Mouse (Mus musculus): Measurements from ENCODE around the gene Spata46.
A peak's percentile ranks its signal among the peaks of the same experiment; 100 is the strongest.

Spata46 gene

DNA sequence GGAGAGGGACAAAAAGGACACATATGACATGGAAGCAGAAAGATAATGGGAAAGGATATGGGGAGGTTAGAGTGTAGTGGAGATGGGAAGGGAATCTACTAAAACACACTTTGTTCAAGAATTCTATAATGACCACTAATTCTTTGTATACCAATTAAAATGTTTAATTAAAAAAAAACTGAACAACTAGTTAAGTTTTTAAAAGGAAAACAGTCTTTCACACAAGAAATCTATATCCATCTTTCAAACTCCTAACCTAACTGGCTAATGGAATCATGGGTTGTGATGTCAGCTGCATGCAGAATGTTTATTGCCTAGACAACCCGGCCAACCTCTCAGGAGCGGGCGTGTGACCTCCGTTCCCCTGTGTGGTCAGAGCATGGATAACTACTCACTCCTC is at the start of gene Spata46:
Gene Spata46 (plus strand): TSS at position 301 of the 400 bp plus-strand sequence.
- no peak for DNase-seq (ENCODE audit: low read depth)

DNA sequence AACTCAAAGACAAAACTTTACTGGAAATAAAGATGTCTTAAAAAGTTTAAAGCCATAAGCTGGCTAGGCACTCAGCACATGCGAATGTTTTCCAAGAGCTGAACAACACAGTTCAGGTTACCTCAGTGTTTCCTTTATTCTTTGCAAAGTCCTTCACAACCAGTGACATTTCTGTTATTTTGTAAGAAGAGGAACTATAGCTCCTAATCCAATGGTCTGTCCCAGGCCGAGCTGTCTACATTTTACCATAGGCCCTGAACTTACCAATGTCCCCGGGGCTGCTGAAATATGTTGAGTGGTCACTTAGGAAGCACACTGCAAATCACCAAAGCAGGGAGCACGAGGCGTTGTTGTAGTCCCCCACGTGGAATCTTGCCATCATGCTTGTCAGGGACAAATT is 38.3 kb upstream of the Spata46 start:
- no peak for DNase-seq (ENCODE audit: low read depth)

DNA sequence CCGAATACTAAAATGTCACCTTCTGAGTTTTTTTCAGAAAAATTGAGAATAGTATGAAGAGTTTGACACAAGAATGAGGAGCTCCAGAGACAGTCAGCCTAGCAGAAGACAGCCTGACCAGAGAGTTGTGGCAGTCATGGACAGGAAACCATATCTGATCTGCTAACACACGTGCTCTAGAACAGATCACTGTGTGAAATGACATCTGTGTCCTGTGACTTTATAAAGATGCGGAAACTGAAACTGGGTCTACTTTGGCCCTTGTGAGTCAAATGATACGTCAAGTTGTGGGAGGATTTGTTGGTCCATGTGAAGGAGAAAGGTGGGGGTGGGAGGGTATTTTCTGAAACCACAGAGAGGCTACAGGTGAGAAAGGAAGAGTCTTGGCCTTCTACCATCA is 37.9 kb upstream of the Spata46 start:
- DNase-seq (ENCODE audit: low read depth): no peak

DNA sequence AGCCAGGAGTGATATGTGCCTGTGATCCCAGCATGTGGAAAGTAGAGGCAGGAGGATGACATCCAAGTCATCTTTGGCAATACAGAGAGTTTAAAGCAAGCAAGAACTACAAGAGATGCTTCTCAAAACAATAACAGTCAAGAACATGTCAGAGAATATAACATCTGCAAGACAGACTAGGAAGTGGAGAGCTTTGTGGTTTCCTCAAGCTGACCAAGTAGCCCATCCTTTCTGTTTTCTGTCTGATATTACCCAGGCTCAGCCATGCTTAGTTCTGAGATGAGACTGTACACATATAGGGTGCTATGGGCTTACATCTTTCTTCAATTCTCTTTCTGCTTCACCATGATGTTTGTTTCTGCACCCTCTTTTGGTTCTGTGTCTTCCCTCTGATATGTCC is 35.4 kb upstream of the Spata46 start:
- DNase-seq (ENCODE audit: low read depth): no peak

DNA sequence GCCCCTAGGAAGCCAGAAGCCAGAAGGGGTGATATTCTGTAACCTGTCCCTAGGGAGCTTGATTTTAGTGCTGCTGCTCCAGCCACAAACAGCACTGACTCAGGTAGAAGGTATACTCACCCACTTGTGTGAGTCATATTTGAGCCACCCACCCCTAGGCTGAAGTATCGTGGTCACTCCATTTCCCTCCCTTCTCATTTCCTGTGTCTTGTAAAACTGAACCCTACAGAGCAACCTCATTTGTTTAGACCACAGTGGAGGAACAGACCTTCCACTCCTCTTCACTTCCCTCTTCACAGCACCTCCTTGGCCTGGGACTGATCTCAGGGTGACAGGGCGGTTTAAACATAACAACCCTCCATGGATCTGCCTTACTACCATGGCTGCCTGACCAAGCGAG is 31.6 kb upstream of the Spata46 start, which contains the start of gene Sh2d1b1:
Gene Sh2d1b1 (plus strand): TSS at position 305 of the 400 bp plus-strand sequence.
- DNase-seq (ENCODE audit: low read depth): no peak

DNA sequence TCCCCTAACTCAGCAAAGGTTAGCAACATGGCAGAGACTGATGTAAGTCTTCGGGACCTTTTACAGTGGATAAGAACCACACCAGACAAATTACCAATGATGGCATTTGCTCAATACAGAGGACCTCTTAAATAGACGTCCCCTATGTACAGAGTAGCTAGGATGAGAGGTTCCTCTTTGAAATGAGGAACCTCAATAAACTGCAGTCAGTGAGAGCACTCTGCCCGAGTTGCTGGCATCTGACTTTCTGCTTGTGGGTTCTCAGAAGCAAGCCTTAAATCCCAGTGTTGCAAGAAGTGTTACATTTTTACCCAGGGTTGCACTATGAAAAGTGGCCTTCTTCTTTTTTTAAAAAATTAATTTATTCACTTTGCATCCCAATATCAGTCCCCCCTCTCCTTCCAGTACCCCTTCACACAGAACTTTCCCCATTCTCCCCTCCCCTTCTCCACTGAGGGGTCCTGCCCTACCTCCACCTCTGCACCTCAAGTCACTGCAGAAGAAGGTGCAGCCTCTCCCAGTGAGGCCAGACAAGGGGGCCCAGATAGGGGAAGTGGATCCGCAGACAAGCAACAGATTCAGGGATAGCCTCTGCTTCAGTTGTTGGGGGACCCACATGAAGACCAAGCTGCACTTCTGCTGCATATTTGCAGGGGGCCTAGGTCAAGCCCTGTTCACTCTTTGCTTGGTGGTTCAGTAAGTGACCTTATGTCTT is 26.0 kb upstream of the Spata46 start:
- DNase-seq (ENCODE audit: low read depth): no peak

DNA sequence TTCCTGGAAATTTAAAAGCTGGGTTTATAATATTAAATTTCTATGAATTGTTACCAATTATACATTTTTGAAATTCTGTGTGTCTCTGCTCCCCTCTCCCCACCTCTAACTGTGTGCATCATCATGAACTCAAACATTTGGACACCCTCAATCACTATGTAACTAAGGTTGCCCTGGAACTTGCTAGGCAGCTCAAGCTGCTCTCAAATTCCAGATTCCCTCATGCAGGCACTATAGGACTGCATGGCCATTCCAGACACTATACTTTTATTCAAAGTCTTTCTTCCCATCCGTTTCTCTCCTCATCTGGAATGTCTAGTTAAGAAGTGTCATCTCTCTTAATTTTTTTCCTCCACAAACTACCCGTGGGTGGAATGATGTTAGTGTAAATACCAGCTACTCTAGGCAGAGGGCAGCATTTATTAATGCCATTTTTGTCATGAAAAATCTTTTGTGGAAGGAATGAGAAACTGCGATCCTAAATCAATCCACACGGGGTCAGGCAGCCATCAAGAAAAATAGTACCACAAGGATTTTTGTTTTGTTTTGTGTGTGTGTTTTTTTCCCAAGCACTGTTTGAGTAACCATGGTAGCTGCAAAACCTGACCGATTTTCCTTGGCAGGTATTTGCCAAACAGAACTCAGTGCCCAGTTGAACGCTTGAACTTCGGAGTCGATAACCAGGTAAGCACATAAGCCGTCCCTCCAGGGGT is 16.2 kb upstream of the Spata46 start:
- peak; percentile 76 for DNase-seq (ENCODE audit: low read depth)

DNA sequence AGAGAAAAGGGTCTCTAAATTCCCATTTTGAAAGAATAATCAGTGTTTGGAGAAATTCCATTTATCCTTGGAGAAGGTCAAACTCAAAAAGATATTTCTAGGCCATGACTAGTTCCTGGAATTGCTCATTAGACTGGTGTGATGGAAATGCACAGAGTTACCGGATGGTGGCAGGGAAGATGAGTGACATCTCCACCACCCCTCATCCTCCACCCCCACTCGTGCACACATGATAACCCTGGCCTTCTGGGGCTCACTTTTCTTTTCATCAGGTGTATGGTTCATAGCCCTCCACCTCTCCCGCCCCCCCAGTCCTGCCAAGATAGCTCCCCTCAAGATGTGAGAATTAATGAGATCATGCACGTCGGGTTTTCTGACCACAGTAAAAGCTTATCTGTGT is 15.3 kb upstream of the Spata46 start:
- no peak for DNase-seq (ENCODE audit: low read depth)

DNA sequence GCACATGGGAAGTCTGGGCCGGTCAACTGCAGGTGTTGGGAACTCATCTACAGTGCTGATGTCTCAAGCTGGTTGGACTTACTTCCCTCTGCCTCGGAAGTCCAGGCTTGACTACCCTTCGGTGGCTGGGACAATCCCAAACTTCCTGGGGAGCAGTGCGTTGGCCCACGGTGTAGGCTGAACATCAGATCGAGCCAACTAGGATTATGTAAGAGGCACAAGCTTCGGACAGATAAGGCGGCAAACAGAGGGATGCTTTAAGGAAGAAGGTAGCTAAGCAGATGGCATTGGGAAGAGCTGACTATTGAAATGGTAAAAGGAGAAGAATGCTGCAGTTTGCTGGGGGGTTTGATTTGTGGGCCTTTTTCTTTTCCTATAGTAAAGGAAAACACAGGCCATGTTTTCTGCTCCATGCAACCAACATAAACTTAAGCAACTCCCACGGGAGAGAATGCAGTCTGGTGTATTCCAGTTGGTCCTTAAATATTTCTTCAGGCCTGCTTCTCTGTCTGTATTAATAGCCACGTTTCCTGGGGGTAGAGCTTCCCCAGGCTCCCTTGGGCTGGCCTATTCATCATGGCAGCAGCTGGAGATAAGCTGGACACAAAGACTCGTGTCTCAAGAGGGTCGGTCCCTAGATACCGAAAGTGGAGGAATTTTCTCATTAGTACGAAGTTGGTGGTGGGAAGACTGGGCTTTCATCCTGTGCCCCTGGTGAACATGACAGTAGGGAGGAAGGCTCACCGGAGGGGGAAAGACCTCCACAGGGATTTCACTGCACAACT is 13.6 kb upstream of the Spata46 start:
- DNase-seq (ENCODE audit: low read depth): no peak

DNA sequence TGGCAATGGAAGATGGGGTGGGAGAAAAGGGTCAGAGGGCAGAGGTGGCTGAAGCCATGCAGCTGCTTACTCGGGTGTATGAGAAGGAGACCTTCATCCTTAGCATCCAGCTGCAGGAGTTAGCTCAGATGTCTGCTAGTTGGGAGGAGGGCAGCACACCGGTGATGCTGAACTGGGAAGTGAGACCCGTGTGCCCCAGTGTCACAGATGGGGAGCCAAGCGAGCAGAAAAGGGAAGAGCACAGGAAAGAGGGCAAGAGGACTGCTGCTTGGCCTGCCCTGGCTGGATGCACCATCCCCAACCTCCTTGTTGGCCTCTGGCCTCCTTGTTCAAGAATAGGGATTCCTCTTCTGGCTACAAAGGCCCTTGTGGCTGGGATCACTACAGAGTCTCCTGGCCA is 9.1 kb upstream of the Spata46 start:
- DNase-seq (ENCODE audit: low read depth): no peak

DNA sequence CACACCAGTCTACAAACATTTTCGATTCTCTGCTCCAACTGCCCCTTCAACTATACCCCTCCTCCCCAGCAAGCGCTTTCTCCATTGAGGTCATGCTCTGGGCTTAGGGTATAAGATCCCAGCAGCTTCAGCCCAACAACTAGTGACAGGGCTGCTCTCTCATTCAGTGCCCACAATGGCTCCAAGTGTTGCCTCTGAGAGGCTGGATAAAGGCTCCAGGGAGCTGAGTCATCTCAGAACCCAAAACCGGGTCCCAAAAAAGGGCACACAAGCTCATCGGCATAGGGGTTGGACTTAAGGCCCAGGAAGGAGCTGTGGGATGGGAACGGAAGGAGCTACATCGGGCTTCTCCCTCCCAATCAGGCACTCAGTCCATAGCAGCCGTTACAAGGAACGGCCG is 6.9 kb upstream of the Spata46 start:
- DNase-seq (ENCODE audit: low read depth): no peak

DNA sequence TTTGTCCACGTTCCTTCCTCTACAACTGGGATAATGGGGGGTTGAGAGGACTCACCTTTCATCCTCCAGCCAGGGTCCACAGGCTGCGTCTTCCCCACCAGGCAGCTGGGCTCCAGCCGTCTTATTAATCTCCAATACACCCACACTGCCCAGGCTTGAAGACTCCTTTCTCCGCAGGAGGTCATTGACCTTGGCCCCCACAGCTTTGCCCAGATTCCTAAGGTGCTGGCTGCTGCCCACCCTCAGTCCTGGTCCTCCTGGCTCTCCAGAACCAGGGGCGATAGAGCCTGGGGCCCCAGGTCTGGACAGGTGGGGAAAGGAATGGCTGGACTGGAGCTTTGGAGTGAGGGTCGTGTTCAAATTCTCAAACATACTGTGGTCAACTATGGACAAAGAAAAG is 6.1 kb upstream of the Spata46 start:
- DNase-seq (ENCODE audit: low read depth): no peak

DNA sequence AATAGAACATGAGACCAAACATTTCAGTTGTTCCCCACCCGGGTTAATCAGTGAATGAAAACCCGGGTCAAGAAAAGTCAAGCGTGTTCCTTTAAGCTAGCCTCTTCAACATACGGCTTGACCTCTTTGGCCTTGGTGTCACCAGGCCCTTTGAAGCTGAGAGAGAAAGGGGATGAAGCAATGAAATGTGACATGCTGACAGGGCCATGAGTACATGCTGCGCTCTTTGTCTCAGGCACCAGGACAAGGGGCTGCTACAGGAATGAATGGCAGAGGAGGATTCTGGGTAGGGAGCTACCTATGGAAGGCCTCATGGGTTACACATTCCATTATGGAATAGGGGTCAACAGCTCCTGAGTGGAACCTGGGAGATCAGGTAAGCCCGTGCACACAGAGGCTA is 5.5 kb upstream of the Spata46 start:
- no peak for DNase-seq (ENCODE audit: low read depth)

DNA sequence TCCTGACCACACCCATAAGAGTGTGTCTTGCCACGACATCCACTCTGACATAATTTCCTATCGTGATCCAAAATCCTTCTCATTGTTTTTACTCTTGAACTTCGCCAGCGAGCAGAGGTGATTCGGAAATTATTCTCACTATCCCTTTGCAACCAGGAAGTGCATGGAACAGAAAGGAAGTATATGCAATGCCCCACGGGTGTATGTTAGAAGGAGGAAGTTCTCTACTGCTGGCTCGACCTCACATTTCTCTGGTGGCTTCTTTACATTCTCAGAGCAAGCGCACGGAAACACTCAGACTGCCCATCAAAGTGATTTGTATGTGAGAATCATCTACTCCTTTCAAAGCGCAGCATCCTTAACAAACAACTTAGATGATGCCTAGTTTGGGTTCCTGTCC is 3.6 kb upstream of the Spata46 start:
- no peak for DNase-seq (ENCODE audit: low read depth)

DNA sequence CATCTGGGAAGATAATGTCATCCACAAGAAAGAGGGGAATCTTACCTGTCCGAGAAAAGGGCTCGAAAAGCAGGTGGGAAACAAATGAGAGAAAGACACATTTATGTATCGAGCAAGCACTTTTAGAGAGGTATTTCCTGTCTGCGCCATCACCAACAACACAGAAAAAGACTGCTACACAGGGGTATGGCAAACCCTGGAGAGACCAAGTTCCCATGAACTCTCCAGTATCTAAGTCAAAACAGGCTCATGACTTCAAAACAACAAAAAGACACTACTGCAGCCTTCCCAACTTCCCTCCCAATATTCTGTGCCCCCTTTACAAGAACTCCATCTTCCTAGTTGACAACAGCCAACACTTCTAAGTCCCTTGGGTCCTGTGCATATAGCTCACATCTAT is 2.4 kb upstream of the Spata46 start, which contains the start of gene Gm7694:
Gene Gm7694 (minus strand): TSS at position 101 of the 400 bp plus-strand sequence.
- no peak for DNase-seq (ENCODE audit: low read depth)

DNA sequence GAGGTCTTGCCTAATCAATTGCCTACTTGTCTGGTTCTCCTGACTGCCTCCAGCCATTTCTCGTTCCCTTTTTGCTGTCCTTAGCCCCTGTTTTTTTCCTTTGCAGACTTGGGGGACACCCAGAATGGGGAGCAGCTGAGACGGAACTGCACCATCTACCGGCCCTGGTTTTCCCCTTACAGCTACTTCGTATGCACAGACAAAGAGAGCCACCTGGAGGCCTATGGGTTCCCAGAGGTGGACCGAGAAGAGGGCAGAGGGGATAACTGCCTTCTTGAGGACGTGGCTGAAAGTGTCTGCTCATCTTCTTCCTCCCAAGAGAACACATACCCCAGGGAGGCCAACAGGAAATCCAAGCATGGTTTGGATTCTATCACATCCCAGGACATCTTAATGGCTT is 2.8 kb downstream of the Spata46 start:
- DNase-seq (ENCODE audit: low read depth): no peak

DNA sequence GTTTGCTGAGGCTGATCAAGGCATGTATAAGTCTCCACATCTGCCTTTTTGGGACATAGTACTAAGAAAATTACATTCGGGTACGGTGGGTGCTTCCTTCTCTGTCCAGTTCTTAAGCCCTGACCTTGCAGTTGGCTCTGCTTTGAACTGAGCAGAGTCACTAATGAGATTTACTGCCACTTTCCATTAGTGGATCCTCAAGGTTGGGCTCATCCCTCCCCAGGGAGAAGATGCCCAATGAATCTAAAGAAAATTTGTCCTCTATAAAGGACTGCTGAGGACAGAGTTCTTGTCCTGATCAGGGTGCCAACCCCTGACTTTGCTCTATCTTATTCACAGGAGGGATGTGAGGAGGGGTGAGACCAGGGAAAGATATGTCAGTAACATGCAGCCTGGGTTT is 13.4 kb downstream of the Spata46 start:
- no peak for DNase-seq (ENCODE audit: low read depth)

DNA sequence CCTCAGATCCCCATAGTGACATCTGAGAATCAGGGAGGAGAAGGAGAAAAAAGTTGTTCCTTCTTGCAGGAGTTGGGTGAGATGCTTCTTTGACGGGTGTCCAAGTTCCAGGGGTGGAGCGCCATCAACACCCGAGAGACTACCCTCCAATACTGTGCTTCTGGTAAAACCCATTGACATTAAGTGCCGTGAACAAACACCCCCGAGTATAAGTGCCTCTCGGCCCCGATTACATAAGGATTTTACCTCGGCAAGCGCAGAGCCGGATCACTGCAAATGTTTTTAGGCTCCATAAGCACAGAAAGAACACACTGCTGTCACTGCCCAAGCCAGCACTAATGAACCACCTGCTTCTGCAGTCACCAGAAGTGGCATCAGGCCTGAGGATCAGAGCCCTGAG is 14.4 kb downstream of the Spata46 start:
- DNase-seq (ENCODE audit: low read depth): no peak

DNA sequence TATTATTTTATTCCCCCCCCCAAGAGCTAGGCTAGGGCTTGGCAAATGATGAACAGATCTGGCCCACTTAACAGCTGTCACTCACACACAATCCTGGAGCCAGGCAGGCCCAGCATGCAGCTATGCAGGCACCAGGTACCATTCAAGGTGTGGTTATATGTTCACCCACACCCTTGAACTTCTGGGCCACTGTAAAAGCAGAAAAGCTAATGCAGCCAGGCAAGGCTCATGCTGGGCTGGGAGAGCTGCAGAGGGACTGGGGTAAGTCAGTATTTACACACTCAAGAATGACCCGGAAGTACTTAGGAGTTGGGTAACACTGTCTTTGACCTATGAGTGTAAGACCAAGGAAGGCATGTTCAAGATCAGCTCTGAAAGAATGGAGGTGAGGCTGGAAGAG is 15.7 kb downstream of the Spata46 start:
- no peak for DNase-seq (ENCODE audit: low read depth)

DNA sequence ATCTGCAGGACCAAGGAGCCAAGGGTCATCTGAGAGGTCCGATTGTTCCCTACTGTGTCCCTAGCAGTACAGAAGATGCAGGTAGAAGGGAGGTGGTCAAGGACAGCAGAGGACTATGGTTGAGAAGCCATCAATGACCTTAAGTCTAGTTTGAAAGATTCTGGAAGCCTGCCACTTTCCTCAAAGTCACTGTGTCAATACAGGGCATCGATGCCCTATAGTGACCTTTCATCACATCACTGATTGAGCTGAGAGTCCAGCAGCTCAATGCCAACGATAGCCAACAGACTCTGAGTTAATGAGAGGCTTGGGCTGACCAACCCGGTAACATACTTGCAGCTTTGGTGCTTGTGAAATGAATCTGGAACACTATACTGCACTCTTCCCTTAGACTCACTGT is 16.7 kb downstream of the Spata46 start:
- no peak for DNase-seq (ENCODE audit: low read depth)

DNA sequence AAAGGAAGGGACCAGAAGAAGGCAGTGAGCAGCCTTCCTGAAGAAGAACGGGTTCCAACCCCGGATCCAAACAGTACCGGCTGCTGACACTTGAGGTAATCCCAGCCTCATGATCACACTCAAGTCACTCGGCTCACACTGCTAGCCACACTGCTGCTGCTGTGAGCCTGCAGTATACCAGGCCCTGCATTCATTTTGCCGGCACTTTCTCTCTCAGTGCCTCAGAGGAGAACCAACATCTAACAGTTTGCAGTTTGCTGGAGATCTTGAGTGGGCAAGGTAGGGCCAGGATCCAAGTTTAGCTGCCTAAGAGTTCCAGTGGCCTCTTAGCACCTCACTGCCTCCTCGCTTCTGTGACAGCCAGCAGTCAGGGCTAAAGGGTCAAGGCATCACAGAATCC is 23.3 kb downstream of the Spata46 start:
- DNase-seq (ENCODE audit: low read depth): no peak

DNA sequence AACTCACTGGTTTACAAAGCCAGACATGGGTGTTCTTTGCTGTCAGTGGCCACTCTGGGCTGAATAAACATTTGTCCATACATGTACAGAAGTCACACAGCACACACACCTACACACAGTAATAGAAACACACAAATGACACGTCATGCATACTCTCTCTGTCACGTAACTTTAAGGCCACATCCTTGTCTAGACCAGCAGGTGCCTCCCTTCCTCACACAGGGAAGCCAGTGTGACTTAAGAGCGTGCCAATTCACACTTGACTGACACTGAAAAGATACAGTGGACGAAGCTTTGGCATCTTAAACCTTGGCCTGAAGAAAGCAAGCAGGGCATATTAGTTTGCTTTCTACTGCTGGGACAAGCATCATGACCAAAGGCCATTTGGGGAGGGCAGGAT is 24.2 kb downstream of the Spata46 start:
- no peak for DNase-seq (ENCODE audit: low read depth)

DNA sequence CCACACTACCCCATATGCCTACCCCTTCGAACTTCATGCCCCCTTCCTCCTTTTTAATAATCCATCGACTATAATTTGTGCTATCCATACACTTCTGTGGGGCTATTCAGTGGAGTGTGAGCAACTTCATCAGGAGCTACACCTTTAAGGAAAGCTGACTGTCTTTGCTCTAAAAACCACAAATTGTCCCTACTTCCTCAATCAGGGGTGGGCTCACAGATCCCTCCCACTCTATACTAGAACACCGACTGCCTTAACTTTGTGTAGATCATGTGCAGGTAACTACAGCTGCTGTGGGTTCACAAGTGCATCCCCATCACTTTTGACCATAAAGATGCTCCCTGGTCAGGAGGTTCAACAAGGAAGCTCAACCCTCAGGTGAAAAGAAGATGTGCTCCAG is 31.3 kb downstream of the Spata46 start:
- no peak for DNase-seq (ENCODE audit: low read depth)
